Mouse (Mus musculus) cerebellum, adult (tissue): ENCODE measurements around the gene Polg.

Experiments
- ATAC-seq: cut with Nextera tagmentation; 2 replicates; pipeline ENCODE4 v1.9.2; 2017; ENCODE audit warnings: mild to moderate bottlenecking, moderate library complexity, mixed read lengths; ENCODE audit not compliant: insufficient number of reproducible peaks, low FRiP score, low TSS enrichment

Polg gene

GRCm38 (mm10) chr7:79466053-79466901, at the start of gene Polg:
Gene Polg (minus strand): TSS chr7:79466362.
- ATAC-seq: peak; percentile 94

- ATAC-seq: no peak
These were observed 49.7 kb upstream of the Polg start for GRCm38 (mm10) chr7:79515861-79516260.

GRCm38 (mm10) chr7:79515221-79515743, 49.1 kb upstream of the Polg start:
- ATAC-seq: peak; percentile 38; the same call in 1 of the 2 replicates

- ATAC-seq: no peak
These were observed 48.3 kb upstream of the Polg start for GRCm38 (mm10) chr7:79514361-79514881.

- no peak for ATAC-seq
These were observed 47.3 kb upstream of the Polg start for GRCm38 (mm10) chr7:79513466-79513865.

GRCm38 (mm10) chr7:79512496-79512895, 46.3 kb upstream of the Polg start:
- ATAC-seq: no peak

- ATAC-seq: no peak
These were observed 45.5 kb upstream of the Polg start for GRCm38 (mm10) chr7:79511656-79512055.

GRCm38 (mm10) chr7:79511181-79511580, 45.0 kb upstream of the Polg start:
- ATAC-seq: no peak

GRCm38 (mm10) chr7:79510686-79511085, 44.5 kb upstream of the Polg start:
- ATAC-seq: no peak

GRCm38 (mm10) chr7:79509710-79510109, 43.5 kb upstream of the Polg start:
- no peak for ATAC-seq

GRCm38 (mm10) chr7:79509235-79509607, 43.1 kb upstream of the Polg start:
- ATAC-seq: no peak

GRCm38 (mm10) chr7:79508280-79509234, 42.4 kb upstream of the Polg start:
- ATAC-seq: no peak

- ATAC-seq: no peak
These were observed 41.6 kb upstream of the Polg start for GRCm38 (mm10) chr7:79507756-79508155.

- ATAC-seq: peak; percentile 51
These were observed 41.0 kb upstream of the Polg start for GRCm38 (mm10) chr7:79507101-79507705.

GRCm38 (mm10) chr7:79506531-79507090, 40.4 kb upstream of the Polg start:
- no peak for ATAC-seq

GRCm38 (mm10) chr7:79505876-79506530, 39.8 kb upstream of the Polg start:
- ATAC-seq: no peak

- no peak for ATAC-seq
These were observed 39.2 kb upstream of the Polg start for GRCm38 (mm10) chr7:79505376-79505775.

GRCm38 (mm10) chr7:79504723-79505122, 38.6 kb upstream of the Polg start:
- ATAC-seq: peak; percentile 76

- ATAC-seq: no peak
These were observed 37.6 kb upstream of the Polg start for GRCm38 (mm10) chr7:79503656-79504250.
